Mouse (Mus musculus) A20 (cell line): ENCODE measurements around the gene 4933428G20Rik.

Experiments used
- DNase-seq: peaks from one replicate; pipeline ENCODE4 v3.0.0-alpha.2; 2011; ENCODE audit warnings: low read depth, low spot score

The 4933428G20Rik gene

DNA sequence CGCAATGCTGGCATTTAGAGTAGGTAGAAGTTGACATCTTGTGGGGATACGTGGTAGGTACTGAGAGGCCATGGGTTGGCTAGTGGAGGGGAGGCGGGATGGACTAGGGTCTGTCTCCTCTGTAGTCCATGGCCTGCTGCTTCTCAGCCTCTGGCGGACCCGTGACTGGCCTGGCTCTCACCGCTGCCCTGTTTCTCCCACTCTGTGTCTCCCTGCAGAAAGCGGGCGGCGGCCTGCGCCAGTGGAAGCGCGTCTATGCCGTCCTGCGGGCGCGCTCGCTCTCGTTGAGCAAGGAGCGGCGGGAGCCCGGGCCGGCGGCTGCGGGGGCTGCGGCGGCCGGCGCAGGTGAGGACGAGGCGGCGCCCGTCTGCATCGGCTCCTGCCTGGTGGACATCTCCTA, 37.0 kb downstream of the 4933428G20Rik start:
- DNase-seq = no peak

DNA sequence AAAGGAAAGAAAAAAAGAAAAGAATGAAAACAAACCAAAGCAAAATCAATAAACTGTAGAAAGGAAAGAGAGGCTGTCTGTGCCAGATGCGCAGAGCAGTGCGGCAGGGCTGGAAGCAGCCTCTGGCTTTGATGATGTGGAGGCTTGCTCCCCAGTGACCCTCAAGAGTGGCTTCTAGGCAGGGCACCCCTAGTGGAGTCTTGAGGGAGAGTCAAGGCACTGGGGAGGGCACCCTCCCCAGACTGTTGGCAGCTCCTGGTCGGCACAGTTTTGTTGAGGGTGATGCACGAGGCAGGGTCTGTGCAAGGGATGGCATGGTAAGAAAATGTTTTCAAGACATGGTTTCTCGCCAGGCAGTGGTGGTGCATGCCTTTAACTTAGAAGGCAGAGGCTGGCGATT, 37.6 kb downstream of the 4933428G20Rik start:
- peak; percentile 17 for DNase-seq

DNA sequence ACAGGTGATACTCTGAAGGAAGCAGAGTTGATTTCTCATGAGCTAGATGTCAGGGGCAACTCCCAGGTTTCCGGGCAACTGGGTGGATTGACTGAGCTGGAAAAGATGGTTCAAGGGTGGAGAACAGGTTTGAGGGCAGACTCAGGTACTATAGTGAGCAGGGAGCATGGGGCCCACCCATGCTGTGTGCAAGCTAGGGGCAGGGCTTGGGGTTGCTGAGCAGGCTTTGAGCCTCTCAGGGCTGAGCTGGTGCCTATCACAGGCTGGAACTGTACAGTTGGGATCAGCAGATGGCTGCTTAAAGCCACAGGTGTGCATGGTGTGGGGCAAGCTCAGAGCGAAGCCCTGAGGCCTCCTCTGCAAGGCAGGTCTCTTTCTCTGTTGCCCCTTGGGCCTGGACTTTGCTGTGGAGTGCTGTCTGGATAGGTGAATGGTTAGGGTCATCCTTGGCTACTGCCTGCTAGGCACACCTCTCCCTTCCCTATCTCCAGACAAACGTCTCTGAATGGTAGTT, 38.8 kb downstream of the 4933428G20Rik start:
- DNase-seq = no peak

DNA sequence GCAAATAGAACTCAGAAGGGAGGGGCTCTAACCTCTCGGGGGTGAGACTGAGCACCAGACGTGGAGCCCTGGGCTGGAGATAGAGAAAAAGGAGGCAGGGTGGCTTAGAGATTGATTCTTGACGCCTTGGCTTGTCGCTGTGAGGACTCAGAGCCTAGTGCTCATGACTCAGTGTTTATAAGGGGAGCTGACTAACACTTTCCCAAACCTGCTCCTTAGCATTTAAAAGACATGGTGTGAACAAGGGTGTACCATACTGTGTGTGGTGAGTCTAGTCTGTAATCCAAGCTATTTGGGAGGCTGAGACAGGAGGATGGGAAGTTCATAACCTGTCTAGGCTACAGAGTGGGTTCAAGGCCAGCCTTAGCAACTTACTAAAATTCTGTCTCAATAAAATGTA, 43.0 kb downstream of the 4933428G20Rik start:
- DNase-seq = no peak

DNA sequence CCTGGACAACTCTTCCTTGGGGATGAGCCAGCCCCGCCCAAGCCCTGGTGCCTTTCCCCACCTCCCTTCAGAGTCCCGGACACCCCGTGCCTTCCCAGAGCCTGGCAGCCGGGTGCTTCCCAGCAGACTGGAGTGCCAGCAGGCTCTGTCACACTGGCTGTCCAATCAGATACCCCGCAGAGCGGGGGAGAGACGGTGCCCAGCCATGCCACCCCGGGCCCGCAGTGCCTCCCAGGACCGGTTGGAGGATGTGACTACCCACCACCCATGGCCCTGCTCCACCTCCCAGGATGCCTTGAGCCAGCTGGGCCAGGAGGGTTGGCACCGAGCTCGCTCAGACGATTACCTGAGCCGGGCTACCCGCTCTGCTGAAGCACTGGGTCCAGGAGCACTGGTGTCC, 48.5 kb downstream of the 4933428G20Rik start:
- no peak for DNase-seq

DNA sequence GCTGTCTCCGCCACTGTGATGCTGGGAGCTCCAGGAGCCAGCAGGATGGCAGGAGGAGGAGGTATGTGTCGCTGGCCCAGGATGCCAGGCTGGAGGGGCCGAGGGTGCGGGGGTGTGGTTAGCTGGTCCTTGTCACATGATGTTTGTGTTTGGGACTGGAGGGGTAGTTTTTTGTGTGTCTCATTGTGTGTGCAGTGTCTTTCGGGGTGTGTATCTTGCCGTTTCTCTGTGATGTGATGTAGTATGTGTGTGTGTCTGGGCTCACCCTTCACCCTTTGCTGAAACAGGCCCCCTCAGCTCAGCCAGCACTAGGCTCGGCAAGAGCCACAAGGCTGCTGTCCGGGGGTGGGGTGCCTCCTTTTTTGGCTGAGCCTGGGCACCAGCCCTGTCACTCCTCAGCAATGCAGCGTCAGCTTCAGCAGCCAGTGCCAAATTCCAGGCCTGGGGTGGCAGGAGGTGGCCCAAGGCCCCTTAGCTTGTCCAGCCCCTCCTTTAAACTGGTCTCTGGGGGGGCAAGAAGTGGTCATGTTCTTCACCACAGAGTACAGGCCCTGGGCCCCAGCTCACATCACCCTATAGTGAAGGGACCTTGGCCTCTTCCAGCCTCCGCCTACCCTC, 49.7 kb downstream of the 4933428G20Rik start:
- peak; percentile 19 for DNase-seq

DNA sequence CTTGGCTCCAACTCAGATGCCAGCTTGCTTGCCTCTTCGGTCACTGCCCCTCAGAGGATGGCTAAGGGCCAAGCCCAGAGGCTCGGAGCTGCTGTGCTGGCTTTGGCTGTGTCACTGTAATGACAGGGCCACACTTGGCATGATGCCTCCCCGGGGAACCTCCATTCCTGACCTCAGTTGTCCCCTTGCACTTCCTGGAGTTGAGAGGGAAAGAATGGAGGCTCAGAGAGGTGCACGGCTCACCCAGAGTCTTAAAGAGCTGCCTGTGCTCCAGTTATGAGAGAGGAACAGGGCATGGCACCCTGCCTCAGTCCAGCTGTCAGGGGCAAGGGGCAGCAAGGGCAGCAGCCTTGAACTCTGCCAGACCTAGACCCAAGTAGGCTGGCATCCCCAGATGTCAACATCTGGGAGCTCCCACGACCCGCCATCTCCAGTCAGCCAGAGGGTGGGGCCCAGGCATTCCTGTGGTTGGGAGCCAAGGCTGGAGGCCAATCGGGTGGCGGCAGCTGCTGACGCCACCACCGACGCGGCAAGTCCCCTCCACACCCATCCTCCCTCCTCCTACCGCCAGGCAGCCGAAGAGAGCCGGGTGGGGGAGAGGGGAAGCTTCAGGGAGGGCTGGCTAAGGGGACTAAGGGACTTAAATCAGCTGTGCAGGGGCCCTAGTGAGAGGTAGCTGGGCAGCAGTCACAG, 50.4 kb downstream of the 4933428G20Rik start:
- peak; percentile 48 for DNase-seq

DNA sequence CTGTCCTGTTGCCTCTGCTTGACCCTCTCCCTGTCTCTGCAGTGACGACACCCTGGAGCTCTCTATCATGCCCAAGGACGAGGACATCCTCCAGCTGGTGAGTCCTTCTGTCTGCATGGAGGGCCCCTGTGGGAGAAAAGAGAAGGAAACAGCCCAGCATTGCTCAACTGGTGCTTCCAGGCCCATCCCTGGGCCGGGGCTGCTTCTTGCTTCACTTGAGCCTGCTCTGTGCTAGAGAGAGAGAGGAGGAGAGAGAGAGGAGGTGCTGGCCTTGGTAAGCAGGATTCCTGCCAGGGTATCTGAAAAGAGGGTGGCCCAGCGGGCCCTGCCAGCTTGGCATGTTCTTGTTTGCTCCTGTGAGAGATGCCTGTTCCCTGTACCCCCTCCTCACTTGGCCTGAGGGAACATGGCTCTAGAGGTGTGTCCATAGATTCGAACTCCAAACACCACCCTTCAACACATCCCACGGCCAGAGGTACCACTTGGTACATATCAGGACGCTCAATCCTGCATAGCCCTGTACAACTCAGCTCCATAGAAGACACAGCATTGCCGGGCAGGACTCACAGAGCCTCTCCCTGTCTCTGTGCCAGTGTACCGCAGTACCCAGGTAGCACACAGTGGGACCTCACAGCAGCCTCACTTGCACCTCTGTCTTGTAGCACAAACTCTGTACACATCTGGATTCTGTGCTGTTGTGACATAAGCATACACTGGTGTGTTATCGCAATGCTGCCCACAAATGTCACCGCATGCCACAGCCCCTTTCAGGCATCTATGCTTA, 51.3 kb downstream of the 4933428G20Rik start:
- no peak for DNase-seq

DNA sequence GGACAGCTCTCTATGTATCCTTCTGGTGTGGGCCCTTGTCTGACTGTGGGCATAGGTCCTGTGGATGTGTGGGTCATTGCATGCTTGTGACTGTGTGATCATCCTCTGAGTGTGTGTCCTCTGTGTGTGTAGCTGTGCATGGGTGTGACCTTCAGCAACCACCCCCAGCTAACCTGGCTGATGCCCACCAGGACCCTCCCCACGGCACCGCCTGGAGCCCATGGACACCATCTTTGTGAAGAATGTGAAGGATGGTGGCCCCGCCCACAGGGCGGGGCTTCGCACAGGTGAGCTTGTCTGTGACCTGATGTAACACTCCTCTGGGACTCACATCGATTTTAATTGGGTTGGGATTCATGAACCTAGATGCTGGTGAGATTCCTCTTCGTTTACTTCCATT, 52.2 kb downstream of the 4933428G20Rik start:
- no peak for DNase-seq

DNA sequence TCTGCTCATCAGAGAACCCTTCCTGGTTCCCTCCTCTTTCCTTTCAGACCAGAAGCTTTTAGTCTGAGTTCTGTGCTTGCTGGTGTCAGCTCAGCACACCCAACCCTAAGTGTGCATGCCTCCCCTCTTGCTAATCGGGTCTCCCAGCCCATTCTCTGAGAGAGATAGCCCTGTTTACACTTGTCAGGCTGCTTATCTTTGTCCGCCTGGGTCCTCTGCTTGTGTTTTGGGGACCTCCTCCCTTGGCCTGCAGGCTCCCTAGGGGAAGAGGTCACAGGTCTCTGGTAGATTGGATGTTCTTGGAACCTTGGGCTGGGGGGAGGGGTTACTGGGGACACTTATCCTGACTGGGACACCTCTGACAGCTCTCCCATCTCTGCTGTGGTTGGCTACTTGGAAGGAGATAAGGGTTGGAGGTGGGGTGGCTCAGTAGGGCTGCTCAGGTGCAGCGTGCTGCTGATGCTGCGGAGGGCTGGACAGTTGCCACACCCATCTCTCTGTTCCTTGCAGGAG, 54.1 kb downstream of the 4933428G20Rik start:
- DNase-seq = no peak

DNA sequence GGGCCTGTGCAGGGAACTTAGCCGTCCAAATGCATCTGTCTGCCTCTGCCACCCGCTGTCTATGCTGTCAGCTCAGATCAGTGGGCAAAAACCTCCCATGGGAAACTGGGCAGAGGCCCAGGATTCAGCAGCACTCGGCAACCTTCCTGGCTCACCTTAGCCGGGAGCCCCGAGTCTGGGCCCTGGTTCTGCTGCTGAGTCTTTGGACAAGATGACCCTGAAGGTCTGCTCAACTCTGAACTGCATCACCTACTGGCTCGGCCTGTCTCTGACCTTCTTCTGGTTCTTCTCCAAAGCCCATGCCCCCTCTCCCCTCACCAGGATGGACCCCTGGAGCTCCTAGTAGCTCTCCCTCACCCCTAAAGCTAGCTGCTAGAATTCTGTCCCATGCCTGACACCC, 54.5 kb downstream of the 4933428G20Rik start:
- no peak for DNase-seq

DNA sequence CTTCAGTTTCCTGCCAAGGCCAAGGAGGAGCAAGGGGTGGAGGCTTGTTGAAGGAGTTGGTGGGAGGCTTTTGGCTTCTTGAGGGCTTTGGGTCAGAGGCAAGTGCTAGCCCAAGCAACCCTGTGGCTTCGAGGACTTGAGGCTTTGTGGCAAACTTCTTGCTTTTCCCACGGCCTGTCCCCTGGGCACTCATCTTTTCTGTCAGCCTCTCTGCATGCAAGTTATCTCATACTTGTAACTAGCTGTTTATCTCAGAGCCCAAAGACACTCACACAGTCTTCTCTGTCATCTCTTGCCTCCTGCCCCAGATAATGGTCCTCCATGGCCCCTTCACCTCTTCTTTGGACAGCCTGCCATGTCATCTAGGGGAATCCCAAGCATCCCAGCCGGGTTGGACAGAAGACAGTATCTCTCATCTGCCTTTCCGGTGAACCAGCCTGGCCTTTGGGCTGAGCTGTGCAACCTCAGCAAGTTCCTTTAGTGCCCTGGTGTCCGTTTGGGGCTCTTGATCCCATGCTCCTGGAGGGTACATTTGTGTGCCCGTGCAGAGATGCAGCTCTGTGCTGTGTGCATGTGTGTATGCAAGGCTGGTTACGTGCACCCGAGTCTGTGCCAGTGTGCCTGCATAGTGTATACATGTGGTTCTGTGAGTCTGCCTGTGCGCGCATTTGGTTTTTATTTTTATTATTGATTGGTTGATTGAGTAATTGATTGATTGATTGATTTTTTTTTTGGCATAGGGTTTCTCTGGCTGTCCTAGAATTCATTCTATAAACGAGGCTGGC, 57.1 kb downstream of the 4933428G20Rik start:
- no peak for DNase-seq

DNA sequence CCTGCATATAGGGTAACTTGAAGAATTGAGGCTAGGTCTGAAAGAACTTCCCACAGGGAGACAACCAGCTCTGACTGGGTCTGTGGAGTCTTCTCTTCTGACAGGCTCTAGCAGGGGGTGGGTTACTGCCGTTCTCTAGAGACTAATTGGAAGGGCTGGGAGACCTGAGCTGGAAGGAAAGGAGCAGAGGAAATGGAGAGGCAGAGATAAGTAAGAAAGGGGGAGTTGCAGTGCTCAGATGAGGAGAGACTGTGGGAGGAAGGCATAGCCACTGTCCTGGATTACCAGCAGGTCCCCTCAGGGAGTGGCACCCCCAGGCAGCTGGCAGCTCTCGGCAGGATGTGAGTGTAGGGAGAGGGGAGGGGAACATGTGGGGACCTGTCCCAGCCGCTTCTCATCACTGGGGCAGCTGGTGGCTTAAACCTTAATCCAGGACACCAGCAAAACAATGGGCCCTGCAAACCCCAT, 58.4 kb downstream of the 4933428G20Rik start:
- DNase-seq = no peak

DNA sequence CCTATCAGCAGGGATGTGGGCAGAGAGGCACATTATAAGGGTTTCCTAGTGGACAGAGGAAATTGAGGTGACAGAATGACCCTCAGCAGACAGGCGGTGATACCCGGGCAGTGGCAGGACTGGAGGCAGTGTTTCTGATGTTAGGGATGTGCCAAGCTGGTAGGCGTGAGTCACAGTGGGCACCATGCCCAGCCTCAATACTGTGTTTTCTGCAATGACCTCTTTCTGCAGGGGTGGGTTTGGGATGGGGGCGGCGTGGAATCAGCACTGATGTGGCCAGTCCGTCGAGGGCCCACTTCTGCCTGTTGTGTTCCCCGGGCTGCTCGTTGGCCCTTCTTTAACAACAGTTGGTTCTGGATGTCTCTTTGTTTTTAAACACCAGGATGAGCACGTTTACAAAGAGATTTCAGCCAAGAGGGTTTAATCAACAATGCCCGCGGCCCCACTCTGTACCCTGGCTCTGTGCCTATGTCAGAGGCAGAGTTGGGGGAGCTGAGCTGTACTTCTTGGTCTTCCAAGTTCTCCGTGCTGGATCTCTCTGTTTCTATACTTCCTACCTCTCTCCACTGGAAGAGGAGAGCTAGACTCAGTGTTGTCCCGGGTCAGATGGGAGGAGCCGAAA, 59.0 kb downstream of the 4933428G20Rik start:
- DNase-seq = no peak
